Mouse (Mus musculus) brown adipose tissue, adult 24 weeks (tissue): ENCODE data around the gene Btbd18. TPM values are rescaled to one million over a fixed set of nuclear protein-coding genes. Genes with fewer than 3 reads are reported as not detected.
A peak's percentile ranks its signal among the peaks of the same experiment; 100 is the strongest.
"Not testable (repeated sequence)": the region's sequence is repeated elsewhere in the genome, so short reads cannot be mapped to it uniquely, and the experiment has no call there.

ENCODE experiments used
- H3K27ac ChIP-seq: fragments of 200-500 bp; replicated peaks from 2 replicates; pipeline ENCODE4 v1.5.1; 2012; ENCODE audit warnings: low read depth, mild to moderate bottlenecking, low read length
- H3K4me1 ChIP-seq: fragments of 200-500 bp; 2 replicates; pipeline ENCODE4 v1.6.1; 2012; ENCODE audit warnings: low read length, mixed read lengths; ENCODE audit not compliant: control insufficient read depth, insufficient read depth, insufficient read length
- H3K4me3 ChIP-seq: fragments of 200-500 bp; 2 replicates; pipeline ENCODE4 v1.5.1; 2012; ENCODE audit warnings: low read depth, mild to moderate bottlenecking, low read length, moderate library complexity; ENCODE audit not compliant: insufficient read depth
- polyA plus RNA-seq: library from polyadenylated mRNA; stranded (reverse); fragments of >200 nt; gene quantifications from 2 replicates; pipeline ENCODE4 v1.2.4, GENCODE M21; 2012; ENCODE audit not compliant: missing spikeins, insufficient read depth, insufficient read length

The Btbd18 gene
- polyA plus RNA-seq, 1 experiment = not detected

- Histone ChIP-seq H3K4me1 (peaks cover 3% of the 10 kb centered on the region; the same call in 1 of the 2 replicates), H3K27ac (no peak overlapping the region), H3K4me3 (peak overlapping the region; percentile 93)
Measured at GRCm38 (mm10) chr2:84669828-84670568, 11.1 kb downstream of the Btbd18 start.

DNA sequence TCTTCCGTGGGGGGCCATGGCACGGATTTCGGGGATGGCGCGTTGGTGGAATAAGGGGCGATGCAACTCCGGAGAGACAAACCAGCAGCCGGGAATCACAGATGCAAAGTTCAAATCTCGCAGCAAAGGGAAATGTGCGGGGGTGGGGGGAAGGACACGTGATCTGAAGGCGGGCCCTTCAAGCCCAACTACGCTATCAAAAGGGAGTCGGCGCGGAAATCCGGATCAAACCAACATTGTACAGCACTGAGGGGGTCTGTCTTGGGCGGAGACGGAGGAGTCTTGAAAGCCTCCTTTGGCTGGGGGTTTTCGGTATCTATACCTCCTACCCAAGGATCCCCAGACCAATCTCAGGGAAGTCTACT lies 11.7 kb downstream of the Btbd18 start, which contains the start of gene Selenoh:
Gene Selenoh, minus strand, starts transcription at position 202 of the 365 bp plus-strand sequence.
- H3K4me1 ChIP-seq = peaks cover 3% of the 10 kb centered on the region; the same call in 1 of the 2 replicates
- peak within 1 kb of the TSS; percentile 93 for H3K4me3 ChIP-seq
- peak within 1 kb of the TSS; percentile 89 for H3K27ac ChIP-seq

- not testable (repeated sequence) for H3K4me1 ChIP-seq, H3K4me3 ChIP-seq, H3K27ac ChIP-seq
Measured at GRCm38 (mm10) chr2:84671535-84671934, 12.7 kb downstream of the Btbd18 start.

DNA sequence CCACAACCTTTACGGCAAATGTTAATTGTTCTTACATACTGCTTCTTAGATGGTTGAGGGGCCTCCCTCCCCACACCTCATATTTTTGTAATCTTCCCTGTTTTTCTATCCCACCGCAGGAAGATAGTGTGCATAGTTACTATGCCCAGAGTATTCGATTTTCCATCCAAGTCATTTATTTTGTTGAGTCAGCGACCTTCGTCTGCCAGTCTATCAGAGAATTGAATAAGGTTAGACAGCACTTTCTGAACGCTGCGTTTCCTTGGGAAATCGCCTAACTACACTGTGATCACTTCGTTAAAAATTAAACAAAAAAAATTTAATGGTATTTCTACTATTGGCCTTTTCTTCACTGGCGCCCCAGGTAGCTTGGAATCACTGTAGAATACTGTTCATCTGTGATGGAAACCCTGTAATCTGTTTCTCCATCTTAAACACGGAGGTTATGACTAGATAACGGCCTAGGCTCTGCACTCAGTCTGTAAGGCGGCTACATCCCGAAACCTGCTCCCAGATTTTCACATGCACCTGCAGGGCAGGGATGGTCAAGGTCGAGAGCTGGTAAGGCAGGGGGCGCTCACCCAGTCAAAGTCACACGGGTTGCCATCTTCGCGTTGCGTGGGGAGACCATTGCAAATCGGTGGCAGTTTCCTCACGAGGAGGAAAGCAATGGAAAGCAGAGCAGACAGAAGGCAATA lies 18.5 kb downstream of the Btbd18 start:
- Histone ChIP-seq H3K27ac (0 out of 2 replicates have a peak overlapping the region, but pooled peaks have one; percentile 33), H3K4me1 (no peaks in the 10 kb centered on the region), H3K4me3 (peak overlapping the region; percentile 72)

DNA sequence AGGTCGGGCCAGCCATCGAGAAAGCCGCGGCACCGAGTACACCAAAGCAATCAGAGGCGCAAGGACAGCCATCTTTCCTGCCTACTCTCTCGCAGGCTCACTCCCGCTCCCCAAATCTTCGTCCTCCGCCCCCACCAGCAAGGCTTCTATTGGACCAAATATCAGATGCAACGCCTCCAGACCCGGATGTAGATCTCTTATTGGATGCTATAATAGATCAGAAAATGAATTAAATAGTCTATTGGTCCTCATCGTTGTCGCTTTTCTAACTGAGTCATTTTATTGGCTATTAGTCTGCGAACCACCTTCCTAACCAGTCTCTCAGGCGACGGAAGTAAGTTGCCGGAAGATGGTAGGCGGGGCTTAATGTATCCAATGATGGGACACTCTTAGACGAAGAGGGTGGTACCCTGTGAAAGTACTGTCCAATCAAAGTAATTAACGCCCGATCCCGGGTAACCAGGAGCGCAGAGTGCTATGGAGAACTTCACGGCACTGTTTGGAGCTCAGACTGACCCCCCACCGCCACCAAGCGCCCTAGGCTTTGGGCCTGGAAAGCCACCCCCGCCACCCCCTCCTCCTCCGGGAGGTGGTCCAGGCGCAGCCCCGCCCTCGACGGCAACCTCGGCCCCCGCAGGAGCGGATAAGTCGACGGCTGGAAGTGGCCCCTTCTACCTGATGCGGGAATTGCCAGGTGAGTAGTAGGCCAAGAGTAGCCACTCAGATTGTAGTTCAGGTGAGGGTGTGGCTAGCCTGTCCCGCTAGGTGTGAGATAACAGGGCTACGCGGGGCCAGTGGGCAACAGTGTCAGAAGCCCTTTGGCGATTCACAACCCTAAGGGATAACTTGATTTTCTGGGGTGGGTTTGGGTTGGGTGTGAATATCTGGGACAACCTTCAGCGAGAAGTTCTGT lies 19.3 kb downstream of the Btbd18 start, which contains the start of the genes Gm28635 and Med19:
Gene Gm28635, minus strand, starts transcription at position 74 of the 913 bp plus-strand sequence.
Gene Med19, plus strand, starts transcription at position 435 of the 913 bp plus-strand sequence.
- Histone ChIP-seq H3K4me1 (no peaks in the 10 kb centered on the region), H3K4me3 (peak within 1 kb of the TSS; percentile 77), H3K27ac (0 out of 2 replicates have a peak within 1 kb of the TSS, but pooled peaks have one; percentile 33)

DNA sequence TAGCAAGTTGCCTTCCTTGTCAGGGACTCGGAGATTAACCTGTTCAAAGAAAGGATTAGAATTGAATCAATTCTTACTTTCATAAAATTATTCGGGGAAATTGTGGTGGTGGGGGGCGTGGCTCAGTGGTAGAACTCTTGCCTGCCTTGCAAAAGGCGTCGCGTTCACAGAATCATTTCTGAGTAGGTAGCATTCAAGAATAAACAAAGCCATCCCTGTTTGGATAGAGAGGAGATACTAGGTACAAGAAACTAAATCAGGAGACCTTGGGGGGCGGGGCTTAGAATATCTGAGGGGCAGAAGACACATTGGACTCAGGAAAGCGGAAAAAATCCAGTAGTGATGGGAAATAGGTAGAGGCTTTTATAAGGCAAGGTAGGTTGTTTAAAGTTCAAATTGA lies 20.1 kb downstream of the Btbd18 start, which contains the start of gene Tmx2:
Gene Tmx2, minus strand, starts transcription at position 125 of the 400 bp plus-strand sequence.
- H3K4me1 ChIP-seq = no peaks in the 10 kb centered on the region
- H3K27ac ChIP-seq = no peak within 1 kb of the TSS
- H3K4me3 ChIP-seq = peak within 1 kb of the TSS; percentile 77

DNA sequence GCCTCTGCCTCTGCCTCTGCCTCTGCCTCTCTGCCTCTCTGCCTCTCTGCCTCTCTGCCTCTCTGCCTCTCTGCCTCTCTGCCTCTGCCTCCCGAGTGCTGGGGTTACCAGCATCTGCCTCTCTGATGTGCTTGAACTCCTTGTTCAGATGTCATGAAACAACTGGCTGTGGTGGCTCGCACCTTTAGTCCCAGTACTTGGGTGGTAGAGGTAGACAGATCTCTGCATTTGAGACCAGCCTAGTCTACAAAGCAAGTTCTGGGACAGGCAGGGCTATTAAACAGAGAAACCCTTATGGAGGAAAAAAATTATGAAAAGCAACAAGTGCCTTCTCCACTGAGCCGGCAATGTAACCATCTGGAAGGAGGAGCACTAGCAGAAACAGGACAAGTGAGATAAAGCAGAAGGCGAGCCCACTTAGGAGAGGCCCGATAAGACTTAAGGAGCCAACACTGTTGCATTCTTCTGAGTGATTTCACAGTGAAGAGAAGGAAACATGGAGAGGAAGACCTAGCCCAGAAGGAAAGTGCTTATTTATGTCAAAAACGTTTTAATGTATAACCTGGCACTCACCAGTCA lies 23.8 kb downstream of the Btbd18 start:
- no peak overlapping the region for H3K4me3 ChIP-seq
- H3K27ac ChIP-seq = no peak overlapping the region

GRCm38 (mm10) chr2:84688080-84688844 lies 29.4 kb downstream of the Btbd18 start:
- Histone ChIP-seq H3K4me3 (no peak overlapping the region), H3K4me1 (no peaks in the 10 kb centered on the region), H3K27ac (no peak overlapping the region)

More for the DNA sequence above, 23.8 kb downstream of the Btbd18 start:
- no peaks in the 10 kb centered on the region for H3K4me1 ChIP-seq

GRCm38 (mm10) chr2:84690050-84690449 lies 31.2 kb downstream of the Btbd18 start:
- no peak overlapping the region for H3K27ac ChIP-seq
- no peak overlapping the region for H3K4me3 ChIP-seq
- no peaks in the 10 kb centered on the region for H3K4me1 ChIP-seq

DNA sequence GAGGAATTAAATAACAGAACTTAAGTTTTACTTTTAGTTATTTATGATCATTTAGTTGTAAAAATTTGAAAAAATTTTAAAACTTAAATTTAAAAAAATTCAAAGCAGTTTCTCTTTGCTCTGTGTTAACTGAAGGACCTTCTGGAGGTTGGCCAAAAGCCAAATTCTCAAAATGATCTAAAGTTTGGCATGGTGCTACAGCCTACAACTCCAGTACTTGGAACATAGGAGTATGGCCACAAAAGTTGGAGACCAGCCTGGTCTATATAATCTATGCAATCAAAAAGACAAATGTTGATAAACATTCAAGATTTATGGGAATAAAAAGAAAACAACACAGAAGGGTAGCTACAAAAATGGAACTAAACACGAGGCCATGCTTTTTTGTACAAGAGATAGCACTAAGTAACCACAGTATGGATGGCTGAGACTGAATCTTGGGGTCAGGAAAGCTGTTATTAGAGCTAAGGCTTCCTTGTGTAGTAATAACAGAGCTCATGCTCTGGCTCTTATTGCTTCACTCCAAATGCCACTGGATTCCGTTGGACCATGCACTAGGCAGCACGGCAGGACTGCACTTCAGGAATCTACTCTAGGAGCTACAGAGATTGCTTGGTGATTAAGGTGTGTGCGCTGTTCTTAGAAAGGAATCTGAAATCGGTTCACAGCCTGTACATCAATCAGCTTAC lies 36.3 kb downstream of the Btbd18 start:
- H3K4me1 ChIP-seq = no peaks in the 10 kb centered on the region
- H3K27ac ChIP-seq = no peak overlapping the region
- no peak overlapping the region for H3K4me3 ChIP-seq

DNA sequence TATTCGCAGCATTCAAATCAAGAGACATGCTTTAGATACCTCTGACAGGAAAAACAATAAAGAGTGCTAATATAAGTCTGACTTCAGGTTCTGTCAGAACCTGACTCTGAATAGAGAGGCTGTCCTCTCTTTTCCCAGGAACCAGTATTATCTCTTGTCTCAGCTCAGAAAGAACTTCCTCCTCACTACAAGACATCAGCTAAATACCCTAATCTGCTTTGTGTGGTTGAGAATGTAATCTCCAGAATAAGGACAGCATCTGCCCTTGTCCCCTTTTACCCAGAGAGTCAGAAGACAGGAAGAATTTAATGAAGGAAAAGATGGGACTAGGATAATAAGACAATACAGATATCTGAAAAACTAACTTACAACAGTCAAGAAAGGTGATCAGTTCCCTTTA lies 44.6 kb downstream of the Btbd18 start:
- H3K4me1 ChIP-seq = no peaks in the 10 kb centered on the region
- no peak overlapping the region for H3K27ac ChIP-seq
- no peak overlapping the region for H3K4me3 ChIP-seq

DNA sequence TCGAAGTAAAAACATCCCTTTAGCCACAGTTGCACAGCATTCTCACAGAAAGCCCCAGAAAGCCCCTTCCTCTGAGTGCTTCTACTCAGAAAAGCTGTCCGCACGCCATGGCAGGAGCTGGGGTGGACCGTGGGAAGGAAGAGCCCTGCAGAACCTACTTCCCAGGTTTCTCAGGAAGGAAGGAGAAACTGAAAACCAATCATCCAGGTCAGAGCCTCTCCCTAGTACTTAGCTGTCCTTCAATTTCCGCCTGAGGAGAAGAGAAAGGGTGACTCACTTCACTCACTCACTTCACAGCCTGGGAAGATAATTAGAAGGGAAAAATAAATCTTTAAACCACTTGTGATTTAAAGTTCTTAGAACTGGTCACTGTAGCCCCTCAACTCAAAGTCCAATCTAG lies 45.5 kb downstream of the Btbd18 start:
- H3K4me1 ChIP-seq = no peaks in the 10 kb centered on the region
- H3K4me3 ChIP-seq = no peak overlapping the region
- no peak overlapping the region for H3K27ac ChIP-seq

GRCm38 (mm10) chr2:84705295-84705694 lies 46.4 kb downstream of the Btbd18 start:
- Histone ChIP-seq H3K4me3 (no peak overlapping the region), H3K4me1 (0 out of 2 replicates have a peak, but pooled peaks cover 2% of the 10 kb centered on the region), H3K27ac (no peak overlapping the region)
